Mouse (Mus musculus) hindbrain, embryonic 12.5 days (tissue): ENCODE data around the gene Nup210l. TPM values are rescaled to one million over a fixed set of nuclear protein-coding genes. Genes with fewer than 3 reads are reported as not detected.
A peak's percentile ranks its signal among the peaks of the same experiment; 100 is the strongest.

Experiments used
- ATAC-seq: fragments of 200-750 bp; cut with Nextera tagmentation; 2 replicates; pipeline ENCODE4 v1.8.0; 2017; ENCODE audit warnings: moderate TSS enrichment; ENCODE audit not compliant: low FRiP score
- H3K27ac ChIP-seq: fragments of 300-500 bp; sonication (generic); 2 replicates; pipeline ENCODE4 v1.5.1; 2016; ENCODE audit warnings: mild to moderate bottlenecking
- H3K27me3 ChIP-seq: fragments of 300-500 bp; sonication (generic); 2 replicates; pipeline ENCODE4 v1.6.1; 2016; ENCODE audit warnings: mild to moderate bottlenecking
- H3K36me3 ChIP-seq: fragments of 300-500 bp; sonication (generic); 2 replicates; pipeline ENCODE4 v1.6.1; 2016; ENCODE audit warnings: mild to moderate bottlenecking
- H3K4me1 ChIP-seq: fragments of 300-500 bp; sonication (generic); 2 replicates; pipeline ENCODE4 v1.6.1; 2016
- H3K4me2 ChIP-seq: fragments of 300-500 bp; sonication (generic); replicated peaks from 2 replicates; pipeline ENCODE4 v1.6.1; 2016; ENCODE audit warnings: mild to moderate bottlenecking
- H3K4me3 ChIP-seq: fragments of 300-500 bp; sonication (generic); 2 replicates; pipeline ENCODE4 v1.5.1; 2016; ENCODE audit warnings: mild to moderate bottlenecking
- H3K9ac ChIP-seq: fragments of 300-500 bp; sonication (generic); 2 replicates; pipeline ENCODE4 v1.6.1; 2016; ENCODE audit warnings: mild to moderate bottlenecking, moderate library complexity
- H3K9me3 ChIP-seq: fragments of 300-500 bp; sonication (generic); replicated peaks from 2 replicates; pipeline ENCODE4 v1.6.1; 2016; ENCODE audit warnings: mild to moderate bottlenecking
- WGBS: fragments of 180-500 bp; shearing (Covaris S2); methylation state at CpG from one replicate; pipeline ENCODE4 v1.1.7; 2016; 5-methylcytosine and 5-hydroxymethylcytosine counted together
- polyA plus RNA-seq: library from polyadenylated mRNA; unstranded; fragments of >200 nt; fragmentation: Nextera tagmentation; extraction: Ambion mirVana; gene quantifications from 2 replicates; pipeline ENCODE4 v1.2.1, GENCODE M21; 2016

Gene Nup210l
- polyA plus RNA-seq, 1 experiment from 2014 or later: 0.75 TPM

DNA sequence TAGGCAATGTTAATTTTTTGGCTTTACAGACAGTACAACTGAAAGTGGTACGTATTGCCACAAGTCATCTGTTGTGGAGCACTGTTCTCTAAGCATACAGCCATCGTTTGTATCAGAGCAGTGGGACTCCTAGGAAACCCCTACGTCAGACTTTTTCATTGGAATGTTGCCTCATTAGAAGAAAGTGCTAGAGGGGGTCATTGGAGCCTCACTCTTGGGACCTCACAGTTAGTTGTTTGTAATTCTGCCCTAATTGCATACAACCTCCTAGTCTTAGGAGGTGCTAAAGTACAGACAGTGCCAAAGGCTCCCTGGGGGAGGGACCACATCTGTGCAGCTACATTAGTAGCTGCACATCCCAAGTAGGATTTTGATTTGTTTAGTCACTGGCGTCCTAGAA lies 90.8 kb downstream of the Nup210l start:
- ATAC-seq: no peak
- no peaks in the 10 kb centered on the region for H3K9me3 ChIP-seq
- H3K4me3 ChIP-seq: no peak overlapping the region
- no peak overlapping the region for H3K27ac ChIP-seq
- no peak overlapping the region for H3K9ac ChIP-seq
- H3K27me3 ChIP-seq: no peaks in the 10 kb centered on the region
- H3K4me2 ChIP-seq: no peak overlapping the region
- H3K4me1 ChIP-seq: no peaks in the 10 kb centered on the region
- no peaks in the 10 kb centered on the region for H3K36me3 ChIP-seq
- 67% methylated on average over 4 of the region's 4 CpGs for WGBS

DNA sequence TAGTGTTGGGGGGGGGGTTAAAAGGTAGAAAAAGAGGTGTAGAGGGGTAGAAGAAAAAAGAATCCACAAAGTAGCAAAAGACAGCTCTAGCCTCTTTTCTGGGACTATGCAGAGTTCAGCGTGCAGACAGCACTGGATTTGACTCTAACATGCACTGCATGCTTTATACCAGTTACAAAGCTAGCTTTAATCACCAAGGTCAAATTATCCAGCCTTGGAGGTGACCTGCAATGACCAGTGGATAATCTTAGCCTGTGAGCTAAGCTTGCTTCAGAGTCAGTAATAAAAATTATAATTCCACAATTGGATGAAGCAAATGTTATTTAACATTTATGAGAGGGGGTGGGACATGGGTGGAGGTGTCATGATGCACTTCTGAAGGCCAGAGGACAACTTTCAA lies 91.7 kb downstream of the Nup210l start:
- no peak for ATAC-seq
- H3K9me3 ChIP-seq: no peaks in the 10 kb centered on the region
- H3K27me3 ChIP-seq: no peaks in the 10 kb centered on the region
- no peak overlapping the region for H3K9ac ChIP-seq
- H3K4me3 ChIP-seq: no peak overlapping the region
- no peak overlapping the region for H3K4me2 ChIP-seq
- WGBS: 90% methylated on average over 1 of the region's 1 CpGs
- no peak overlapping the region for H3K27ac ChIP-seq
- no peaks in the 10 kb centered on the region for H3K4me1 ChIP-seq
- no peaks in the 10 kb centered on the region for H3K36me3 ChIP-seq

DNA sequence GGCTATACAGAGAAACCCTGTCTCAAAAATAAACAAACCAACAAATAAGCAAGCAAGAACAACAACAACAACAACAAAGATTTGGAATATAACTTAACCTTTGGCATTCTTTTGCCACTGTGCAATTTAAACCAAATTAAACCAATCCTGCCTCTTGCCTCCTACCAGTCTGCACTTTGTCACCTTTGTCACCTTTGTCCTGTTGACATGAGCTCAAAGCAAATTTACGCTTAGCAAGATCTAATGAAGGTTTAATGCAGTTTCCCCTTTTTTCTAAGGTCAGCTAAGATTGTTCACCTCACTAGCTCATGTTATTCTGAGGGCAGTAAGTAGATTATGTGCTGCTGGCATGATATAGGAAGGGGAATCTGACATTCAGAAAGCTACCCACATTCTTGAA lies 93.6 kb downstream of the Nup210l start:
- ATAC-seq: no peak
- Histone ChIP-seq H3K4me3 (no peak overlapping the region), H3K4me1 (no peaks in the 10 kb centered on the region), H3K9ac (no peak overlapping the region), H3K27ac (no peak overlapping the region), H3K27me3 (no peaks in the 10 kb centered on the region), H3K4me2 (no peak overlapping the region), H3K36me3 (no peaks in the 10 kb centered on the region), H3K9me3 (no peaks in the 10 kb centered on the region)
- 81% methylated on average over 1 of the region's 1 CpGs for WGBS

DNA sequence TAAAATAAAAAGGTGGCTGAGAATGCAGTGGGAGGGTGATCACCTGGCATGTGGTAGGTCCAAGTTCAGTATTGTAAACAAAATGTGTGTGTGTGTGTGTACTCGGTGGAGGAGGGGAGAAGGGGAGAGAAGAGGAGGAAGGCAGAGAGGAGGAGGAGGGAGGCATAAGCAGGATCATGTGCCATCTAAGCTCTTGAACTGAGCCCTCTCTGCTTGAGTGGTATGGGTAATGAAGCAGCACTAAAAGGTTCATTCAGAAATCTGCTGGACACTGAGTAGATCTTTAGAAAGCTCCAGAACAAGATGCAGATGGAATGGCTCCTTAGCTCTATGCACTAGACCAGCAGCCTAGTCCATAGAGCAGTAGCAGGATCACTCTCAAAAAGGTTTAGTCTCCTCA lies 99.0 kb downstream of the Nup210l start:
- WGBS: 50% methylated on average over 1 of the region's 1 CpGs
- Histone ChIP-seq H3K4me2 (no peak overlapping the region), H3K27me3 (no peaks in the 10 kb centered on the region), H3K4me3 (no peak overlapping the region), H3K9ac (no peak overlapping the region), H3K4me1 (no peaks in the 10 kb centered on the region), H3K9me3 (no peaks in the 10 kb centered on the region), H3K36me3 (peaks cover 4% of the 10 kb centered on the region), H3K27ac (no peak overlapping the region)
- ATAC-seq: no peak

DNA sequence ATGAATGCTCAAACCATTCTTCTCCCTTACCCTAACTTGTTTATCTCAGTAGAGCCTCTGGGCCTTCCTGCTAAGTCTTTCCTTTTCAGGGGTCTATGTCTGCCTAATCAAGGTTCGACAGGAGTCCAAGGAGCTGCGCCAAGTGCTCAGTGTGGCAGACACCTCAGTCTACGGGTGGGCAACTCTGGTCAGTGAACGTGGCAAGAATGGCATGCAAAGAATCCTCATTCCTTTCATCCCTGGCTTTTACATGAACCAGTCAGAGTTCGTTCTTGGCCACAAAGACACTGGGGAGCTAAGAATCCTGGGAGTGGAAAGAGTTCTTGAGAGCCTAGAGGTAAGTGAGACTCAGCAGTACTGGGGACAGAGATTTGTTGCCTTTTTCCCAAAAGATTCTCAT lies 99.7 kb downstream of the Nup210l start:
- Histone ChIP-seq H3K9me3 (no peaks in the 10 kb centered on the region), H3K27ac (no peak overlapping the region), H3K9ac (no peak overlapping the region), H3K4me2 (no peak overlapping the region), H3K4me3 (no peak overlapping the region), H3K27me3 (no peaks in the 10 kb centered on the region), H3K4me1 (no peaks in the 10 kb centered on the region), H3K36me3 (peaks cover 12% of the 10 kb centered on the region)
- ATAC-seq: no peak
- WGBS: 80% methylated on average over 5 of the region's 5 CpGs

DNA sequence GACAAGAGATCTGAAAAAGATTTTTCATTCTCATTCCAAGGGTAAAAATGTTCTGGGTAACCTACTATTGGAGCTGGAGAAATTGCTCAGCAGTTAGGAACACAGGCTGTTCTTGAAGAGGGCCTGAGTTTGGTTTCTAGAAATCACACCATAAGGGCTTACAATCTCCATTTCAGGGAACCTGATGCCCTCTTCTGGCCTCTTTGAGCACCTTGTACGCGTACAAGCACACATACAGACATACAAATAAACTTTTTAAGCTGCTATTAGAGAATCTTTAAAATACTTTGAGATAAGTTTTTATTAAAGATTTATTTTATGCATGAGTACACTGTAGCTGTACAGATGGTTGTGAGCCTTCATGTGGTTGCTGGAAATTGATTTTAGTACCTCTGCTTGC lies 100.7 kb downstream of the Nup210l start:
- no peak for ATAC-seq
- WGBS: 92% methylated on average over 2 of the region's 2 CpGs
- Histone ChIP-seq H3K4me1 (no peaks in the 10 kb centered on the region), H3K27me3 (no peaks in the 10 kb centered on the region), H3K9me3 (no peaks in the 10 kb centered on the region), H3K36me3 (peaks cover 21% of the 10 kb centered on the region), H3K9ac (no peak overlapping the region), H3K27ac (no peak overlapping the region), H3K4me3 (no peak overlapping the region), H3K4me2 (no peak overlapping the region)

DNA sequence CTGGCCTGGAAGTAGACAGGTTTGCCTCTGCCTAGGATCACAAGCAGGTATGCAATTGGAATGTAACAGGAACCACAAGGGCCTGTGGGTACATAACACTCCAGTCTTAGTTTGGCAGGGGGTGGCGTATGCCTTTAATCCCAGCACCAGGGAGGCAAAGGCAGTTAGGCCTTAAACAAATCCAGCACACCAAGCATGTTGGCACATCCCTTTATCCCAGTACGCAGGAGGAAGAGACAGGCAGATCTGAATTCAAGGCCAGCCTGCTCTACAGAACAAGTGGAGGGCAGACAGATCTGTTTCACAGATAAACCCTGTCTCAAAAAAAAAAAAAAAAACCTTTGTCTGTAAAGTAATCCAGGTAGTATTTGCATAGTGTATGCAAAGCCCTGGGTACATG lies 104.7 kb downstream of the Nup210l start:
- Histone ChIP-seq H3K4me3 (no peak overlapping the region), H3K9me3 (no peaks in the 10 kb centered on the region), H3K9ac (no peak overlapping the region), H3K36me3 (peaks cover 50% of the 10 kb centered on the region), H3K4me1 (peaks cover 17% of the 10 kb centered on the region), H3K27ac (no peak overlapping the region), H3K4me2 (no peak overlapping the region), H3K27me3 (no peaks in the 10 kb centered on the region)
- 92% methylated on average over 2 of the region's 2 CpGs for WGBS
- no peak for ATAC-seq

DNA sequence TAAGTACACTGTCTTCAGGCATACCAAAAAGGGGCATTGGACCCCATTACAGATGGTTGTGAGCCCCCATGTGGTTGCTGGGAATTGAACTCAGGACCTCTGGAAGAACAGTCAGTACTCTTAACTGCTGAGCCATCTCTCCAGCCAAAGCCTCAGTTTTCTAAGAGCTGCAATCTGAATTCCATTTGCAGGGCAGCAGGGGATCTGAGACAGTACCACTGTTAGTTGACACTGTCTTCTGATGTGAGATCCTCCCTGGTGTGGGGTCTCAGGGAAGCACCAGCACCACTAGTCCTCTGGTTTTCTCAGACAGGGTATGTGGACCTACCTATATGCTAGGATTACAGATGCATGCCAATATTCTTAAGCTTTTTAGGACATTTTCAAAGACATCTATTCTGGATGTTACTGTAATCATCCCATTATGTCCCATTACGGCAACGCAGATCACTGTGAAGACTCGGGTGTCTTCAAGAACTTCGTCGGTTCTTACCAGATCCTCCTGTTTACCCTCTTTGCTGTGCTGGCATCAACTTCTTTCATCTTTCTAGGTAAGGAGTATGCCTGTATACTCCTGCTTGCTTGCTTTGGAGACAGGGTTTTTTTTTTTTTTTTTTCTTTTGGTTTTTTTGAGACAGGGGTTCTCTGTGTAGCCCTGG lies 106.1 kb downstream of the Nup210l start:
- ATAC-seq: no peak
- Histone ChIP-seq H3K27ac (no peak overlapping the region), H3K9me3 (no peaks in the 10 kb centered on the region), H3K9ac (no peak overlapping the region), H3K36me3 (peaks cover 50% of the 10 kb centered on the region), H3K4me2 (no peak overlapping the region), H3K4me1 (peaks cover 23% of the 10 kb centered on the region), H3K27me3 (no peaks in the 10 kb centered on the region), H3K4me3 (no peak overlapping the region)
- WGBS: 95% methylated on average over 5 of the region's 5 CpGs

DNA sequence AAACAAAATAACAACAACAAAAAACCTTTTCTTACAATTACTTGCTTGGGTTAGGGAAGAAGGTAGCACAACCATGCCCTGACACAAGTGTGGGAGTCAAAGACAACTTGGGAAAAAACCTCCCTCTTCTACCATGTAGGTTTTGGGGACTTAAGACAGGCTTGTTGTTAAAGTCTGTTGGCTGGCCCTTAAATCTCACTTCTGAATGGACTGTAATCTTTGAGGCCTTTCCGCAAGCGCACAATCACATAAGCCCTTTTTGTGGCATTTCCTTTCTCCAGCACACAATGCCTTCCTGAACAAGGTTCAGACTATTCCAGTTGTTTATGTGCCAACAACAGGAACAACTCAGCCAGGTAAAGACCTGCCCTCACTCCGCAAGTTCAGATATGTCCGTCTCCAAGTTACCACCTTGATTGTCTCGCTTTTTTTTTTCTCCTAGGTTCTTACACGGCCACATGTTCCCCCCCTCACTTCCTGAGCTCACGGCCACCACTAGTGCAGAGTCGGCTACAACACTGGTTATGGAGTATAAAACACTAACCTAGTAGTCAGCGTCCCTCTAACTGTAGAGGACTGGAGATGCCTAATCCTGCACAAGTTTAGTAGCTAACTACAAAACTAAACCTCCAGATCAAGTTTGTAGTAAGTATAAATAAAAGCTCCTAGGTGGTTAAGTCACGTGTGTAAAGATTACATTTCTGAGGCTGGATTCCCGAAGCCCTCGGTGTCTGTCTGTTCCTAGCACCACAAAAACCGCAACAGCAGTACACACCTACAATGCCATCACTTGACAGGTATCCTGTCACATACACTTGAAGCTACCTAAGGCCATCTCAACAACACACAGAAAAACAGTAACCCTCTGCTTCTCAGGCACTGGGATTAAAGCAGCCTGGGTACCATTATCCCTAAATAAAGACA lies 107.8 kb downstream of the Nup210l start:
- Histone ChIP-seq H3K9me3 (no peaks in the 10 kb centered on the region), H3K4me1 (peaks cover 23% of the 10 kb centered on the region), H3K4me2 (peak overlapping the region; percentile 93), H3K36me3 (peaks cover 50% of the 10 kb centered on the region), H3K9ac (0 out of 2 replicates have a peak overlapping the region, but pooled peaks have one; percentile 24), H3K27ac (no peak overlapping the region), H3K27me3 (no peaks in the 10 kb centered on the region), H3K4me3 (peak overlapping the region; percentile 67; the same call in 1 of the 2 replicates)
- ATAC-seq: no peak
- 83% methylated on average over 13 of the region's 13 CpGs for WGBS

DNA sequence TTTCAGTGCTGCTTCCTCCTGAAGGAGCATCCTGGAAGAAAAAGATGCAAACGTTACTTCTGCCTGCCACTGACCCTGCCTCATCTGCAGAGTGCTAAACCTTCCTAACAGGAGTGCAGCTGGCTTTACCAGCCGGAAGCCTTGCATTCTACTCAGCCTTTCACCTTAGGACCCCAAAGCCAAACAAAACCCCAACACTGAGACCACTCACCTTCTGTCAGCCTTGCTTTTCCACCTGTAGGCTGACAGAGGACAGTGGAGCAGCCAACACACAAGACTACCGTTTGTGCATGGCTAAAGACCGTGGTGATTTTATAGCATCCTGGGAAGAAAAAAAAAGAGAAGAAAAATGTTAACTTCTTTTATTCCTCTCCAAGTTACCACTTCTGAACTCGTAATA lies 108.8 kb downstream of the Nup210l start:
- H3K4me3 ChIP-seq: peak overlapping the region; percentile 67
- peaks cover 23% of the 10 kb centered on the region for H3K4me1 ChIP-seq
- ATAC-seq: no peak
- H3K27me3 ChIP-seq: no peaks in the 10 kb centered on the region
- H3K9me3 ChIP-seq: no peaks in the 10 kb centered on the region
- H3K9ac ChIP-seq: peak overlapping the region; percentile 80
- H3K4me2 ChIP-seq: peak overlapping the region; percentile 93
- 0 out of 2 replicates have a peak overlapping the region, but pooled peaks have one; percentile 88 for H3K27ac ChIP-seq
- H3K36me3 ChIP-seq: peaks cover 47% of the 10 kb centered on the region
- 17% methylated on average over 5 of the region's 5 CpGs for WGBS

DNA sequence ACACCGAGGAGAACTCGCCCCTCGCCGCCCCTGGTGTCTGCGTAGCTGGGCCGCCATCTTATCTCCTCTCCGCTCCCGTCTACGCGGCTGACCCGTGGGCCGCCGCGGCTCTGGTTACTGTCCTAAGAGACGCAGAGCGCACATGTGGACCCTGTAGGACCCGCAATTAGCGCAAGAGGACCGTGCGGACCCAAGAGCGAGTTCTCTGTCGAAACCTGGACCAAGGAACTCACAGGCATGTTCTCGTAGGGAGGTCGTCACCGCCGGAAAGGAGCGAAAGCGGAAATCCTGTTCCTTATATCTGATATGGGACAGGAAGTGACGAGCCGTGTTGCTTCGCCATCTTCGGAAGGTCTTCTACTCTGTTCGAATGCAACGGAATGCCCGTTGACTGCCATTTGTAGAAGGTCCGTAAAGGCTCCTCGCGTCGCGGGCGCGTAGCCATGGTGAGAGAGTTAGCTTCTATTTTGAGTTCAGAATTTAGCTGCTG lies 109.5 kb downstream of the Nup210l start, which contains the start of the genes Rps27 and Rab13:
Gene Rps27 (minus strand): TSS at position 275 of the 490 bp plus-strand sequence.
Gene Rab13 (plus strand): TSS at position 319 of the 490 bp plus-strand sequence.
- H3K36me3 ChIP-seq: peaks cover 40% of the 10 kb centered on the region
- H3K4me2 ChIP-seq: peak within 1 kb of the TSS; percentile 93
- H3K9me3 ChIP-seq: no peaks in the 10 kb centered on the region
- under 1% methylated on average over 42 of the region's 42 CpGs for WGBS
- H3K4me3 ChIP-seq: peak within 1 kb of the TSS; percentile 67
- H3K27ac ChIP-seq: peak within 1 kb of the TSS; percentile 88
- peaks cover 23% of the 10 kb centered on the region for H3K4me1 ChIP-seq
- H3K9ac ChIP-seq: peak within 1 kb of the TSS; percentile 80
- ATAC-seq: peak; percentile 92
- no peaks in the 10 kb centered on the region for H3K27me3 ChIP-seq

DNA sequence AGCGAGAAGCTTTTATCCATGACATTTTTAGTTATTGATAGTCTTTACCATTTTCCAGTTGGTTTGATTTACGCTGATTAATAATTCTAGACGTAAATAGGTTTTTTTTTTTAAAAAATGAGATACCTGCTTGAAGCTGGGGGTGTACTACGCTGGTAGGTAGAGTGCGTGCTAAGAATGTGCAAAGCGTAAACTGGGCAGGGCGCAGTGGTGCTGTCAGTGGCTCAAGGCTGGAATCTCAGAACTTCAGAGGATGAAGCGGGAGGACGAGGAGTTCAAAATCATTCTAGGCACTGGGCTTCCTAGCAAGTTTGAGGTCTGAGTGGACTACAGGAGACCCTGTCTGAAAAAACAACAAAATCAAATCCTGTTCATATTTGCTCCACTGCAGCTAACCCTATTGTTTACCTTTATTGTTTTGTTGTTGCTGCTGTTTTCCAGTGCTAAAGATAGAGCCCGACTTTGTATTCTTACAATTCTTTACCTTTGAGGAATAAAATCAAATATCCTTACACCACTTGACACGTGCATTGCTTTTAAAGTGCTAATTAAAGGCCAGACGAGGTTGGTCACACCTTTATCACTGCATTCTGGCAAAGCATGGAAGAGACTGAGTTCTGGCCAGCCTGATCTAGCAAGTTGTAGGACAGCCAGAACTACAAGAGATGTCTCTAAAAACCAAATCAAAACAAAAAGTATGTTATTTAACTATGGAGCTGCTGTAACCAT lies 110.2 kb downstream of the Nup210l start:
- Histone ChIP-seq H3K9me3 (no peaks in the 10 kb centered on the region), H3K4me1 (peaks cover 23% of the 10 kb centered on the region), H3K9ac (peak overlapping the region; percentile 80), H3K4me2 (peak overlapping the region; percentile 93), H3K36me3 (peaks cover 33% of the 10 kb centered on the region), H3K27ac (peak overlapping the region; percentile 77), H3K4me3 (peak overlapping the region; percentile 67), H3K27me3 (no peaks in the 10 kb centered on the region)
- peak; percentile 66 for ATAC-seq
- WGBS: 18% methylated on average over 12 of the region's 12 CpGs
